Mouse (Mus musculus) ES-Bruce4 (cell line): Measurements from ENCODE around the gene Tox4. TPM values are rescaled to one million over a fixed set of nuclear protein-coding genes. Genes with fewer than 3 reads are reported as not detected.
A peak's percentile ranks its signal among the peaks of the same experiment; 100 is the strongest.

Source experiments
- H3K27ac ChIP-seq: 2 replicates; pipeline ENCODE4 v1.5.1; 2012; ENCODE audit warnings: low read length, inconsistent platforms; ENCODE audit not compliant: insufficient read depth
- H3K27me3 ChIP-seq: 2 replicates; pipeline ENCODE4 v1.6.1; 2012; ENCODE audit warnings: mild to moderate bottlenecking, low read length, inconsistent platforms; ENCODE audit not compliant: control insufficient read depth, poor library complexity, insufficient read depth, severe bottlenecking
- H3K36me3 ChIP-seq: 2 replicates; pipeline ENCODE4 v1.6.1; 2012; ENCODE audit warnings: inconsistent platforms, mild to moderate bottlenecking, low read length, moderate library complexity; ENCODE audit not compliant: control insufficient read depth, poor library complexity, insufficient read depth, severe bottlenecking
- H3K4me1 ChIP-seq: one replicate; pipeline ENCODE4 v1.8.1; 2011; ENCODE audit warnings: low read length; ENCODE audit not compliant: control insufficient read depth, insufficient read depth
- H3K4me3 ChIP-seq: 2 replicates; pipeline ENCODE4 v1.5.1; 2011; ENCODE audit warnings: low read depth, mild to moderate bottlenecking, low read length
- H3K9ac ChIP-seq: 2 replicates; pipeline ENCODE4 v1.6.1; 2012; ENCODE audit warnings: low read depth, mild to moderate bottlenecking, inconsistent platforms; ENCODE audit not compliant: poor library complexity, severe bottlenecking
- H3K9me3 ChIP-seq: replicated peaks from 2 replicates; pipeline ENCODE4 v1.6.1; 2012; ENCODE audit warnings: mild to moderate bottlenecking, low read length, inconsistent platforms; ENCODE audit not compliant: control insufficient read depth, poor library complexity, insufficient read depth, severe bottlenecking
- CTCF ChIP-seq: IDR thresholded peaks from one replicate; pipeline ENCODE4 v1.8.1; 2011; ENCODE audit warnings: low read depth, low read length
- EP300 ChIP-seq: IDR thresholded peaks from 2 replicates; pipeline ENCODE4 v1.6.1; 2011; ENCODE audit warnings: low read depth, low read length; ENCODE audit not compliant: insufficient read depth
- POLR2A ChIP-seq: IDR thresholded peaks from one replicate; pipeline ENCODE4 v1.8.1; 2011; ENCODE audit warnings: low read length; ENCODE audit not compliant: insufficient read depth
- polyA plus RNA-seq: library from polyadenylated mRNA; stranded (reverse); fragments of >200 nt; gene quantifications from 2 replicates; pipeline ENCODE4 v1.2.4, GENCODE M21; 2011; ENCODE audit warnings: low read depth; ENCODE audit not compliant: missing spikeins, insufficient read depth, insufficient read length

Gene Tox4
- polyA plus RNA-seq, 1 experiment: 67.4 TPM

- peak within 1 kb of the TSS; percentile 14; the same call in 1 of the 2 replicates for H3K9ac ChIP-seq
- no peaks in the 10 kb centered on the region for H3K9me3 ChIP-seq
- peak within 1 kb of the TSS; percentile 70 for H3K4me3 ChIP-seq
- H3K36me3 ChIP-seq: no peaks in the 10 kb centered on the region
- no peak within 1 kb of the TSS for H3K27ac ChIP-seq
- no peaks in the 10 kb centered on the region for H3K27me3 ChIP-seq
- H3K4me1 ChIP-seq: peaks cover 4% of the 10 kb centered on the region
- TF ChIP-seq POLR2A: no peak
Measured at GRCm38 (mm10) chr14:52327910-52328812, 49.2 kb downstream of the Tox4 start, which contains the start of gene Sall2. Gene Sall2, minus strand, starts transcription at chr14:52328762.

- peak overlapping the region; percentile 86 for H3K27ac ChIP-seq
Measured at GRCm38 (mm10) chr14:52331069-52331750, 52.3 kb downstream of the Tox4 start.

GRCm38 (mm10) chr14:52332171-52332570 lies 53.2 kb downstream of the Tox4 start:
- no peaks in the 10 kb centered on the region for H3K9me3 ChIP-seq
- no peak overlapping the region for H3K9ac ChIP-seq
- H3K27ac ChIP-seq: no peak overlapping the region; the same call in 1 of the 2 replicates
- H3K4me3 ChIP-seq: no peak overlapping the region
- no peaks in the 10 kb centered on the region for H3K36me3 ChIP-seq
- H3K27me3 ChIP-seq: no peaks in the 10 kb centered on the region
- H3K4me1 ChIP-seq: peaks cover 1% of the 10 kb centered on the region
- TF ChIP-seq CTCF (no peak), EP300 (no peak), POLR2A (no peak)

More at GRCm38 (mm10) chr14:52331069-52331750, 52.3 kb downstream of the Tox4 start:
- Histone ChIP-seq H3K4me3 (no peak overlapping the region), H3K36me3 (no peaks in the 10 kb centered on the region), H3K9ac (peak overlapping the region; percentile 45; the same call in 1 of the 2 replicates), H3K4me1 (peaks cover 1% of the 10 kb centered on the region), H3K27me3 (no peaks in the 10 kb centered on the region), H3K9me3 (no peaks in the 10 kb centered on the region)
- no peak for TF ChIP-seq CTCF
- no peak for TF ChIP-seq POLR2A
- TF ChIP-seq EP300: no peak

GRCm38 (mm10) chr14:52338751-52339511 lies 60.0 kb downstream of the Tox4 start:
- Histone ChIP-seq H3K27ac (no peak overlapping the region), H3K9me3 (no peaks in the 10 kb centered on the region), H3K4me1 (no peaks in the 10 kb centered on the region), H3K4me3 (0 out of 2 replicates have a peak overlapping the region, but pooled peaks have one; percentile 9), H3K36me3 (no peaks in the 10 kb centered on the region), H3K9ac (no peak overlapping the region), H3K27me3 (no peaks in the 10 kb centered on the region)
- no peak for TF ChIP-seq EP300
- TF ChIP-seq CTCF: peak; percentile 35
- TF ChIP-seq POLR2A: no peak

GRCm38 (mm10) chr14:52339512-52339852 lies 60.5 kb downstream of the Tox4 start:
- no peaks in the 10 kb centered on the region for H3K27me3 ChIP-seq
- no peak overlapping the region for H3K9ac ChIP-seq
- H3K36me3 ChIP-seq: no peaks in the 10 kb centered on the region
- H3K4me3 ChIP-seq: no peak overlapping the region
- H3K9me3 ChIP-seq: no peaks in the 10 kb centered on the region
- H3K27ac ChIP-seq: no peak overlapping the region
- H3K4me1 ChIP-seq: no peaks in the 10 kb centered on the region
- TF ChIP-seq CTCF: no peak
- no peak for TF ChIP-seq POLR2A
- TF ChIP-seq EP300: no peak

Other genes starting within 250 kb of the Tox4 start
- gene Olfr221, start 236.7 kb upstream of the Tox4 start, polyA plus RNA-seq: not detected in 2 replicates
- gene Hnrnpc, start 175.1 kb upstream of the Tox4 start, polyA plus RNA-seq: 949 and 975 TPM in 2 replicates
- gene Rpgrip1, start 168.4 kb upstream of the Tox4 start, polyA plus RNA-seq: 6.7 and 9.0 TPM in 2 replicates
- 217 and 224 TPM in 2 replicates for gene Supt16, start 81.7 kb upstream of the Tox4 start, polyA plus RNA-seq
- 175 and 178 TPM in 2 replicates for gene Chd8, start 21.4 kb upstream of the Tox4 start, polyA plus RNA-seq
- gene Rab2b, start 399 bp downstream of the Tox4 start, polyA plus RNA-seq: 16.5 and 23.2 TPM in 2 replicates
- 65.8 and 67.6 TPM in 2 replicates for gene Mettl3, start 26.0 kb downstream of the Tox4 start, polyA plus RNA-seq
- 10.0 and 11.4 TPM in 2 replicates for gene Sall2, start 49.6 kb downstream of the Tox4 start, polyA plus RNA-seq
- gene Olfr1513, start 77.3 kb downstream of the Tox4 start, polyA plus RNA-seq: not detected in 2 replicates
- not detected in 2 replicates for gene Olfr1512, start 100.0 kb downstream of the Tox4 start, polyA plus RNA-seq
- not detected in 2 replicates for gene Olfr1511, start 118.2 kb downstream of the Tox4 start, polyA plus RNA-seq
- not detected in 2 replicates for gene Olfr1510, start 135.2 kb downstream of the Tox4 start, polyA plus RNA-seq
- not detected in 2 replicates for gene Olfr1509, start 163.8 kb downstream of the Tox4 start, polyA plus RNA-seq
- not detected in 2 replicates for gene Olfr1508, start 188.3 kb downstream of the Tox4 start, polyA plus RNA-seq
- not detected in 2 replicates for gene Olfr1507, start 216.6 kb downstream of the Tox4 start, polyA plus RNA-seq